Mouse (Mus musculus) heart, embryonic 10.5 days (tissue): ENCODE data around the gene Prx. TPM values are rescaled to one million over a fixed set of nuclear protein-coding genes. Genes with fewer than 3 reads are reported as not detected.
A peak's percentile ranks its signal among the peaks of the same experiment; 100 is the strongest.

Experiments
- DNase-seq: peaks from one replicate; pipeline ENCODE4 v3.0.0-alpha.2; 2017; ENCODE audit warnings: low spot score
- H3K27ac ChIP-seq: fragments of 300-500 bp; sonication (generic); 2 replicates; pipeline ENCODE4 v1.5.1; 2016; ENCODE audit warnings: mild to moderate bottlenecking
- H3K27me3 ChIP-seq: fragments of 300-500 bp; sonication (generic); 2 replicates; pipeline ENCODE4 v1.6.1; 2016; ENCODE audit warnings: mild to moderate bottlenecking; ENCODE audit not compliant: poor library complexity, insufficient read depth, severe bottlenecking
- H3K36me3 ChIP-seq: fragments of 300-500 bp; sonication (generic); 2 replicates; pipeline ENCODE4 v1.6.1; 2016; ENCODE audit warnings: mild to moderate bottlenecking, moderate library complexity
- H3K4me1 ChIP-seq: fragments of 300-500 bp; sonication (generic); 2 replicates; pipeline ENCODE4 v1.6.1; 2016; ENCODE audit warnings: mild to moderate bottlenecking
- H3K4me3 ChIP-seq: fragments of 300-500 bp; sonication (generic); 2 replicates; pipeline ENCODE4 v1.5.1; 2016; ENCODE audit warnings: mild to moderate bottlenecking, moderate library complexity
- H3K9me3 ChIP-seq: fragments of 300-500 bp; sonication (generic); 2 replicates; pipeline ENCODE4 v1.6.1; 2016; ENCODE audit warnings: mild to moderate bottlenecking, moderate library complexity
- WGBS: fragments of 180-500 bp; shearing (Covaris S2); methylation state at CpG from one replicate; pipeline ENCODE4 v1.1.7; 2016; 5-methylcytosine and 5-hydroxymethylcytosine counted together
- polyA plus RNA-seq: library from polyadenylated mRNA; unstranded; fragments of >200 nt; fragmentation: Nextera tagmentation; extraction: Ambion mirVana; gene quantifications from 2 replicates; pipeline ENCODE4 v1.2.1, GENCODE M21; 2016

Prx gene
- polyA plus RNA-seq, 1 experiment from 2014 or later: 2.4 TPM

- peaks cover 18% of the 10 kb centered on the region for H3K4me1 ChIP-seq
- H3K36me3 ChIP-seq: no peaks in the 10 kb centered on the region
- no peaks in the 10 kb centered on the region for H3K27me3 ChIP-seq
- WGBS: 83% methylated on average over 2 of the region's 2 CpGs
- no peak for DNase-seq
- H3K4me3 ChIP-seq: no peak overlapping the region
- H3K9me3 ChIP-seq: no peaks in the 10 kb centered on the region
- no peak overlapping the region for H3K27ac ChIP-seq
Measured at GRCm38 (mm10) chr7:27510809-27511208, 11.7 kb downstream of the Prx start.

DNA sequence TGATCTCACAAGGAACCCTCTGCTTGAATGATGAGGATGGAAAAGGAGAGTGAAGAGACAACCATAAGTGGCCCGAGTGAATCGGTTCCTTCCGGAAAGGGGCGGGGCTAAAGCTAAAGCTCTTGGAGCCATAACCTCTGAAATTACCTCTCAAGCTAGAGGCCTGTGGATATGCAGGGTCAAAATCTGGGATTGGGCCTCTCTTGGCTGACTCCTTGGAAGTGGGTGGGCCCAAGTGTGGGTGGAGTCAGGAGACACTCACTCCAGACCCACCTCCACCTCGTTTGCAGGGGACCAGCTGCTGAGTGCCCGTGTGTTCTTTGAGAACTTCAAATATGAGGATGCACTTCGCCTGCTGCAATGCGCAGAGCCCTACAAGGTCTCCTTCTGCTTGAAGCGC lies 15.8 kb downstream of the Prx start:
- 0 out of 2 replicates have a peak, but pooled peaks cover 5% of the 10 kb centered on the region for H3K9me3 ChIP-seq
- no peak overlapping the region for H3K27ac ChIP-seq
- no peaks in the 10 kb centered on the region for H3K4me1 ChIP-seq
- H3K27me3 ChIP-seq: no peaks in the 10 kb centered on the region
- WGBS: 74% methylated on average over 9 of the region's 9 CpGs
- DNase-seq: no peak
- peaks cover 27% of the 10 kb centered on the region for H3K36me3 ChIP-seq
- no peak overlapping the region for H3K4me3 ChIP-seq

GRCm38 (mm10) chr7:27518314-27518713 lies 19.2 kb downstream of the Prx start:
- H3K27ac ChIP-seq: no peak overlapping the region
- 0 out of 2 replicates have a peak, but pooled peaks cover 7% of the 10 kb centered on the region for H3K9me3 ChIP-seq
- peaks cover 27% of the 10 kb centered on the region for H3K36me3 ChIP-seq
- no peak for DNase-seq
- no peaks in the 10 kb centered on the region for H3K27me3 ChIP-seq
- 83% methylated on average over 9 of the region's 9 CpGs for WGBS
- H3K4me1 ChIP-seq: peaks cover 5% of the 10 kb centered on the region
- no peak overlapping the region for H3K4me3 ChIP-seq

DNA sequence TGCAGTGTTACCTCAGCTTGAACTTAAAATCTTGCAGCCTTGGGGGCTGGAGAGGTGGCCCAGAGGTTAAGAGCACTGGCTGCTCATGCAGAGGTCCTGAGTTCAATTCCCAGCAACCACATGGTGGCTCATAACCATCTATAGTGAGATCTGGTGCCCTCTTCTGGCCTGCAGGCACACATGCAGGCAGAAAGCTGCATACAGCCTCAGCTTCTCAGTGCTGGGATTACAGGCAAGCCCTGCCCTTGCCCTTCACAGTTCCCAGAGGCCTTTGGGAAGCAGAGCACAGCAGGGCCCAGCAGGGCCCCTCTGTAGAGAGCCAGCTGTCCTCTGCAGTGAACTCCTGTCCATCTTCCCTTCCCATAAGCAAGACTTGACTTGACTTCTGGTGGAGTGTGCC lies 21.0 kb downstream of the Prx start:
- peaks cover 27% of the 10 kb centered on the region for H3K36me3 ChIP-seq
- no peak overlapping the region for H3K4me3 ChIP-seq
- H3K4me1 ChIP-seq: peaks cover 7% of the 10 kb centered on the region
- H3K9me3 ChIP-seq: 0 out of 2 replicates have a peak, but pooled peaks cover 7% of the 10 kb centered on the region
- no peak for DNase-seq
- H3K27ac ChIP-seq: no peak overlapping the region
- H3K27me3 ChIP-seq: no peaks in the 10 kb centered on the region

DNA sequence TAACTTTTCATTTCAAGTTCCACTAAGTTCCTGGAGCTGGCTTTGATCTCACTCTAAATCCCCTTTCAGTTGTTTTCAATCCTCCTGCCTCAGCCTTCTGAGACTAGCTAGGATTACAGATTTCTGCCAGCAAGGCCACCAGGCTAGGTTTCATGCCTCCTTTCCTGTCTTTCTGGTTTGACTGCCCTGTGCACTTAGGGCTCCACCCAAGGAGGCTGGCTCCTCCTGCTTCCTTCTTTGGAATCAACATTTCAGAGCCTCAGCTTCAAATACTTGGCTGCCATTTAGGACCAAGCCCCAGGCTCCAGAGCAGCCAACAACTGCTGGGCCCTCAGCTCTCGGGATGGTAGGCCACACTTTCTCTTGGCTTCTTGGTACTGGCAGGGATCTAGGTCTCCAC lies 21.5 kb downstream of the Prx start:
- Histone ChIP-seq H3K36me3 (peaks cover 27% of the 10 kb centered on the region), H3K27me3 (no peaks in the 10 kb centered on the region), H3K27ac (no peak overlapping the region), H3K4me1 (peaks cover 11% of the 10 kb centered on the region), H3K4me3 (no peak overlapping the region), H3K9me3 (0 out of 2 replicates have a peak, but pooled peaks cover 7% of the 10 kb centered on the region)
- DNase-seq: no peak
- WGBS: 73% methylated on average over 1 of the region's 1 CpGs

- Histone ChIP-seq H3K27ac (peak within 1 kb of the TSS; percentile 48; the same call in 1 of the 2 replicates), H3K4me3 (no peak within 1 kb of the TSS)
Measured at GRCm38 (mm10) chr7:27522967-27523366, 23.8 kb downstream of the Prx start, which contains the start of gene Hipk4. TSS of gene Hipk4 (plus strand) at chr7:27523267.

GRCm38 (mm10) chr7:27523805-27524204 lies 24.7 kb downstream of the Prx start:
- Histone ChIP-seq H3K27ac (no peak overlapping the region), H3K4me3 (no peak overlapping the region), H3K9me3 (0 out of 2 replicates have a peak, but pooled peaks cover 7% of the 10 kb centered on the region), H3K27me3 (no peaks in the 10 kb centered on the region), H3K36me3 (peaks cover 10% of the 10 kb centered on the region), H3K4me1 (peaks cover 18% of the 10 kb centered on the region)
- no peak for DNase-seq
- 95% methylated on average over 13 of the region's 13 CpGs for WGBS

More at GRCm38 (mm10) chr7:27522967-27523366, 23.8 kb downstream of the Prx start, which contains the start of gene Hipk4:
- Histone ChIP-seq H3K9me3 (0 out of 2 replicates have a peak, but pooled peaks cover 7% of the 10 kb centered on the region), H3K4me1 (peaks cover 18% of the 10 kb centered on the region), H3K36me3 (peaks cover 14% of the 10 kb centered on the region), H3K27me3 (no peaks in the 10 kb centered on the region)
- WGBS: 47% methylated on average over 5 of the region's 5 CpGs
- DNase-seq: no peak

DNA sequence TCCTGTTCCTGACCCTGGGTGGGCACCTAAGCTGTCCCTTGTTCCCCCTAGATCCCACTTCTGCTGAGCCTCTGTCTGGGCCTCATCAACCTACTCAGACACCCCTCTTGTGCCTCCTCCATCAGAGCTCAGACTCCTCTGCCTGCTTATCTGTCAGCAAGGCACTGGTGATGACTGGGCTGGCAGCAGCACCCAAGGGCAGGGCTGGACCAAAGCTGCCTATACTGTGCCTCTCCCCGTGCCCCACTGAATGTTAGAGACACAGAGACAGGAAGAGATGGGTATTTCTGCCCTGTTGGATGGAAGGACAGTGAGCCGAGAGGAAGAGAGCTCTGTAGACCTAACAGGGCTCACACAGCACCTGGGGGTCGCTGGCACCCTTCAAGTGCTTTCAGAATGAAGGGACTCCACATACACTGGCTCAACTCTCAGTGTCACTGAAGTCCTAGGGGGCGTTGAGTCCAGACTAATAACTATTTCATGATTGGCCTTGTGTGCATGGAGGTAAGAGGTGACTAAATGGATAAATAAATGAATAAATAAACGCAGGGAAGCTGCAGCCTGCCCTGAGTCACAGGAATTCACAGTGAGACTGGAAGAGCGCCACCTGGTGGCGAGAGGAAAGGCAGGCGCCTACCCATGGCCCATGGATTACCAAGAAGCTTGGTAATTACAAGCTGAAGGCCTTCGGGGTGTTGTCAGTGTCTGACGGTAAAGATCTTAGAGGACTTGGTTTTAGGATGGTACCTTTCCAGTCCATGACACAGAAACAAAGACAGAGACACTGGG lies 27.1 kb downstream of the Prx start:
- WGBS: 24% methylated on average over 10 of the region's 10 CpGs

DNA sequence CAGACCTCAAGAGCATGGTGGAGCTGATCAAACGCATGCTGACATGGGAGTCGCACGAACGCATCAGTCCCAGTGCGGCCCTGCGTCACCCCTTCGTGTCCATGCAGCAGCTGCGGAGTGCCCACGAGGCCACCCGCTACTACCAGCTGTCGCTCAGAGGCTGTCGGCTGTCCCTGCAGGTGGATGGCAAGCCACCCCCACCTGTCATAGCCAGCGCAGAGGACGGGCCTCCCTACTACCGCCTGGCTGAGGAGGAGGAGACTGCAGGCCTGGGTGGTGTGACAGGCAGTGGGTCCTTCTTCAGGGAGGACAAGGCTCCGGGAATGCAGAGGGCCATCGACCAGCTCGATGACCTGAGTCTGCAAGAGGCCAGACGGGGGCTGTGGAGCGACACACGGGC lies 29.9 kb downstream of the Prx start:
- peaks cover 18% of the 10 kb centered on the region; the same call in 1 of the 2 replicates for H3K4me1 ChIP-seq
- H3K27me3 ChIP-seq: no peaks in the 10 kb centered on the region
- H3K9me3 ChIP-seq: no peaks in the 10 kb centered on the region
- WGBS: 79% methylated on average over 21 of the region's 21 CpGs
- no peak overlapping the region for H3K27ac ChIP-seq
- H3K4me3 ChIP-seq: no peak overlapping the region
- DNase-seq: no peak
- H3K36me3 ChIP-seq: peaks cover 29% of the 10 kb centered on the region

More for the DNA sequence above, 27.1 kb downstream of the Prx start:
- DNase-seq: peak; percentile 88
- no peak overlapping the region for H3K4me3 ChIP-seq
- 0 out of 2 replicates have a peak overlapping the region, but pooled peaks have one; percentile 5 for H3K27ac ChIP-seq
- H3K36me3 ChIP-seq: peaks cover 6% of the 10 kb centered on the region; the same call in 1 of the 2 replicates
- no peaks in the 10 kb centered on the region for H3K9me3 ChIP-seq
- no peaks in the 10 kb centered on the region for H3K27me3 ChIP-seq
- peaks cover 25% of the 10 kb centered on the region for H3K4me1 ChIP-seq

- 75% methylated on average over 3 of the region's 3 CpGs for WGBS
- Histone ChIP-seq H3K27me3 (no peaks in the 10 kb centered on the region), H3K4me3 (no peak overlapping the region), H3K4me1 (peaks cover 17% of the 10 kb centered on the region), H3K9me3 (no peaks in the 10 kb centered on the region), H3K27ac (no peak overlapping the region), H3K36me3 (peaks cover 40% of the 10 kb centered on the region)
- DNase-seq: no peak
Measured at GRCm38 (mm10) chr7:27530937-27531336, 31.8 kb downstream of the Prx start.

GRCm38 (mm10) chr7:27531707-27532106 lies 32.6 kb downstream of the Prx start:
- H3K36me3 ChIP-seq: peaks cover 47% of the 10 kb centered on the region
- peaks cover 12% of the 10 kb centered on the region for H3K4me1 ChIP-seq
- no peaks in the 10 kb centered on the region for H3K9me3 ChIP-seq
- H3K4me3 ChIP-seq: no peak overlapping the region
- DNase-seq: no peak
- no peak overlapping the region for H3K27ac ChIP-seq
- H3K27me3 ChIP-seq: no peaks in the 10 kb centered on the region
- 90% methylated on average over 10 of the region's 10 CpGs for whole genome bisulfite sequencing

DNA sequence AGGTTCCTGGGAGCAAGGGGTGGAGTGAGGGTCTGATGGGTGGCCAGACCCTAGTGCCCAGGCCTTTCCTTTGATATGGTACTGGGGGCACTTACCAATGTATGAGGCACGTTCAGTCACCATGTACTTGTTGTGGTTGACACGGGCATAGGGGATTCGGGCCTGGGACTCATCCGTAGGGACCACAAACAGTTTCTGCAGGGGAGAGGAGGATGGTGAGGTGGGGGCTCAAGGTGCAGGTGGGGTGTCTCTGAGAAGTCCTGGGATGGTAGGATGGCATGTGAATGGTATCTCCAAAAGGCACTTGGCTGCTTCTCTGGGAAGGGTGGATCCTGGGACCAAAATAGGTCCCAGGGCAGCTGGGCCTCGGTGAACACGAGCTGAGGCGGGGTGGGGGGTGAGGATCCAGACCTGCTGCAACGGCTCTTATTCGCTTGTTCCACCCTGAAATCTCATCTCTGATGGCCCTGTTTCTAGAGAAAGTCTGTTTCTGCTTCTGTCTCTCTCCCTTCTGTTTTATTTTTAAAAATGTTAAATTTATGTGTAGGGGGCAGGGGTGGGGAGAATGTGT lies 33.4 kb downstream of the Prx start:
- Histone ChIP-seq H3K9me3 (no peaks in the 10 kb centered on the region), H3K4me1 (peaks cover 12% of the 10 kb centered on the region), H3K27me3 (no peaks in the 10 kb centered on the region), H3K36me3 (peaks cover 54% of the 10 kb centered on the region), H3K27ac (no peak overlapping the region), H3K4me3 (no peak overlapping the region)
- 76% methylated on average over 9 of the region's 9 CpGs for WGBS
- no peak for DNase-seq

GRCm38 (mm10) chr7:27535386-27535785 lies 36.3 kb downstream of the Prx start:
- H3K36me3 ChIP-seq: peaks cover 64% of the 10 kb centered on the region

More at GRCm38 (mm10) chr7:27535386-27535785, 36.3 kb downstream of the Prx start:
- WGBS: 42% methylated on average over 2 of the region's 2 CpGs
- Histone ChIP-seq H3K4me1 (peaks cover 6% of the 10 kb centered on the region), H3K27me3 (no peaks in the 10 kb centered on the region), H3K27ac (no peak overlapping the region), H3K9me3 (no peaks in the 10 kb centered on the region), H3K4me3 (no peak overlapping the region)
- no peak for DNase-seq
